Mouse (Mus musculus): ENCODE results near the gene Prelp. TPM values are rescaled to one million over a fixed set of nuclear protein-coding genes. Genes with fewer than 3 reads are reported as not detected.
A peak's percentile ranks its signal among the peaks of the same experiment; 100 is the strongest.
"Not testable (repeated sequence)": the region's sequence is repeated elsewhere in the genome, so short reads cannot be mapped to it uniquely, and the experiment has no call there.

Gene Prelp
- polyA plus RNA-seq (2014; fragmentation: Nextera tagmentation; extraction: Ambion mirVana), result 3.2 and 3.3 TPM in 2 replicates

GRCm38 (mm10) chr1:133921304-133921751 is at the start of gene Prelp:
Gene Prelp (minus strand): TSS chr1:133921414.
- no peaks in the 10 kb centered on the region for H3K27me3 ChIP-seq (ENCODE audit: control insufficient read depth, insufficient read depth, low read length)
- DNase-seq (ENCODE audit: low spot score) (no peak), ATAC-seq (ENCODE audit: low FRiP score) (no peak)
- H3K36me3 ChIP-seq (ENCODE audit: control insufficient read depth, insufficient read depth, low read length), result no peaks in the 10 kb centered on the region
- H3K9ac ChIP-seq (ENCODE audit: low read depth, low read length), result no peak within 1 kb of the TSS
- H3K4me1 ChIP-seq (replicated peaks; ENCODE audit: control insufficient read depth, insufficient read depth, low read length), result peaks cover 8% of the 10 kb centered on the region
- H3K4me3 ChIP-seq (ENCODE audit: low read depth, low read length), result no peak within 1 kb of the TSS
- H3K4me2 ChIP-seq (replicated peaks; ENCODE audit: low read depth, low read length), result no peak within 1 kb of the TSS; the same call in 1 of the 2 replicates
- no peaks in the 10 kb centered on the region for H3K9me3 ChIP-seq (ENCODE audit: control insufficient read depth, low read length)
- H3K27ac ChIP-seq (ENCODE audit: low read depth, low read length), result 0 out of 2 replicates have a peak within 1 kb of the TSS, but pooled peaks have one; percentile 7
- 20% methylated on average over 8 of the region's 8 CpGs for WGBS

GRCm38 (mm10) chr1:133969427-133969826 is 48.2 kb upstream of the Prelp start:
- WGBS, result 86% methylated on average over 8 of the region's 8 CpGs
- Histone ChIP-seq H3K36me3 (ENCODE audit: control insufficient read depth, insufficient read depth, low read length) (no peaks in the 10 kb centered on the region), H3K4me3 (ENCODE audit: low read depth, low read length) (no peak overlapping the region), H3K27ac (ENCODE audit: low read depth, low read length) (no peak overlapping the region), H3K4me2 (replicated peaks; ENCODE audit: low read depth, low read length) (no peak overlapping the region), H3K4me1 (replicated peaks; ENCODE audit: control insufficient read depth, insufficient read depth, low read length) (no peaks in the 10 kb centered on the region), H3K27me3 (ENCODE audit: control insufficient read depth, insufficient read depth, low read length) (no peaks in the 10 kb centered on the region), H3K9me3 (ENCODE audit: control insufficient read depth, low read length) (no peaks in the 10 kb centered on the region), H3K9ac (ENCODE audit: low read depth, low read length) (no peak overlapping the region)
- DNase-seq (ENCODE audit: low spot score), result no peak
- no peak for ATAC-seq (ENCODE audit: low FRiP score)

- DNase-seq (ENCODE audit: low spot score) (no peak), ATAC-seq (ENCODE audit: low FRiP score) (no peak)
- no peak overlapping the region for H3K4me2 ChIP-seq (replicated peaks; ENCODE audit: low read depth, low read length)
- no peaks in the 10 kb centered on the region for H3K4me1 ChIP-seq (replicated peaks; ENCODE audit: control insufficient read depth, insufficient read depth, low read length)
- H3K27me3 ChIP-seq (ENCODE audit: control insufficient read depth, insufficient read depth, low read length), result no peaks in the 10 kb centered on the region
- H3K36me3 ChIP-seq (ENCODE audit: control insufficient read depth, insufficient read depth, low read length), result no peaks in the 10 kb centered on the region
- no peak overlapping the region for H3K4me3 ChIP-seq (ENCODE audit: low read depth, low read length)
- H3K9me3 ChIP-seq (ENCODE audit: control insufficient read depth, low read length), result no peaks in the 10 kb centered on the region
- H3K9ac ChIP-seq (ENCODE audit: low read depth, low read length), result no peak overlapping the region
- H3K27ac ChIP-seq (ENCODE audit: low read depth, low read length), result no peak overlapping the region
- WGBS, result 72% methylated on average over 4 of the region's 4 CpGs
These were observed 47.6 kb upstream of the Prelp start for GRCm38 (mm10) chr1:133968788-133969325.

GRCm38 (mm10) chr1:133967481-133968017 is 46.3 kb upstream of the Prelp start:
- no peak overlapping the region for H3K27ac ChIP-seq (ENCODE audit: low read depth, low read length)
- no peaks in the 10 kb centered on the region for H3K4me1 ChIP-seq (replicated peaks; ENCODE audit: control insufficient read depth, insufficient read depth, low read length)
- no peak overlapping the region for H3K4me2 ChIP-seq (replicated peaks; ENCODE audit: low read depth, low read length)
- no peaks in the 10 kb centered on the region for H3K9me3 ChIP-seq (ENCODE audit: control insufficient read depth, low read length)
- no peak overlapping the region for H3K4me3 ChIP-seq (ENCODE audit: low read depth, low read length)
- 73% methylated on average over 7 of the region's 7 CpGs for WGBS
- no peak for ATAC-seq (ENCODE audit: low FRiP score)
- H3K9ac ChIP-seq (ENCODE audit: low read depth, low read length), result no peak overlapping the region
- no peaks in the 10 kb centered on the region for H3K36me3 ChIP-seq (ENCODE audit: control insufficient read depth, insufficient read depth, low read length)
- DNase-seq (ENCODE audit: low spot score), result no peak
- H3K27me3 ChIP-seq (ENCODE audit: control insufficient read depth, insufficient read depth, low read length), result no peaks in the 10 kb centered on the region

- Histone ChIP-seq H3K9ac (ENCODE audit: low read depth, low read length) (no peak overlapping the region), H3K36me3 (ENCODE audit: control insufficient read depth, insufficient read depth, low read length) (no peaks in the 10 kb centered on the region), H3K27me3 (ENCODE audit: control insufficient read depth, insufficient read depth, low read length) (no peaks in the 10 kb centered on the region), H3K27ac (ENCODE audit: low read depth, low read length) (no peak overlapping the region), H3K4me2 (replicated peaks; ENCODE audit: low read depth, low read length) (no peak overlapping the region), H3K4me3 (ENCODE audit: low read depth, low read length) (no peak overlapping the region), H3K4me1 (replicated peaks; ENCODE audit: control insufficient read depth, insufficient read depth, low read length) (no peaks in the 10 kb centered on the region), H3K9me3 (ENCODE audit: control insufficient read depth, low read length) (no peaks in the 10 kb centered on the region)
- no peak for ATAC-seq (ENCODE audit: low FRiP score)
- 58% methylated on average over 2 of the region's 2 CpGs for WGBS
- DNase-seq (ENCODE audit: low spot score), result no peak
These were observed 44.8 kb upstream of the Prelp start for GRCm38 (mm10) chr1:133966044-133966443.

- H3K9ac ChIP-seq (ENCODE audit: low read depth, low read length), result no peak overlapping the region
- no peak overlapping the region for H3K4me2 ChIP-seq (replicated peaks; ENCODE audit: low read depth, low read length)
- H3K27me3 ChIP-seq (ENCODE audit: control insufficient read depth, insufficient read depth, low read length), result no peaks in the 10 kb centered on the region
- H3K4me3 ChIP-seq (ENCODE audit: low read depth, low read length), result no peak overlapping the region
- no peaks in the 10 kb centered on the region for H3K4me1 ChIP-seq (replicated peaks; ENCODE audit: control insufficient read depth, insufficient read depth, low read length)
- DNase-seq (ENCODE audit: low spot score) (no peak), ATAC-seq (ENCODE audit: low FRiP score) (no peak)
- 54% methylated on average over 5 of the region's 5 CpGs for WGBS
- H3K27ac ChIP-seq (ENCODE audit: low read depth, low read length), result no peak overlapping the region
- H3K36me3 ChIP-seq (ENCODE audit: control insufficient read depth, insufficient read depth, low read length), result no peaks in the 10 kb centered on the region
- no peaks in the 10 kb centered on the region for H3K9me3 ChIP-seq (ENCODE audit: control insufficient read depth, low read length)
These were observed 44.1 kb upstream of the Prelp start for GRCm38 (mm10) chr1:133965298-133965697.

- Histone ChIP-seq H3K9ac (ENCODE audit: low read depth, low read length) (no peak overlapping the region), H3K4me1 (replicated peaks; ENCODE audit: control insufficient read depth, insufficient read depth, low read length) (no peaks in the 10 kb centered on the region), H3K27me3 (ENCODE audit: control insufficient read depth, insufficient read depth, low read length) (no peaks in the 10 kb centered on the region), H3K4me2 (replicated peaks; ENCODE audit: low read depth, low read length) (no peak overlapping the region), H3K36me3 (ENCODE audit: control insufficient read depth, insufficient read depth, low read length) (no peaks in the 10 kb centered on the region), H3K27ac (ENCODE audit: low read depth, low read length) (no peak overlapping the region), H3K4me3 (ENCODE audit: low read depth, low read length) (no peak overlapping the region), H3K9me3 (ENCODE audit: control insufficient read depth, low read length) (no peaks in the 10 kb centered on the region)
- WGBS, result 87% methylated on average over 5 of the region's 5 CpGs
- DNase-seq (ENCODE audit: low spot score) (no peak), ATAC-seq (ENCODE audit: low FRiP score) (no peak)
These were observed 43.5 kb upstream of the Prelp start for GRCm38 (mm10) chr1:133964742-133965141.

GRCm38 (mm10) chr1:133963578-133963977 is 42.4 kb upstream of the Prelp start:
- WGBS, result 100% methylated on average over 1 of the region's 1 CpGs
- H3K9me3 ChIP-seq (ENCODE audit: control insufficient read depth, low read length); H3K36me3 ChIP-seq (ENCODE audit: control insufficient read depth, insufficient read depth, low read length); H3K27ac ChIP-seq (ENCODE audit: low read depth, low read length); H3K9ac ChIP-seq (ENCODE audit: low read depth, low read length); ATAC-seq (ENCODE audit: low FRiP score); H3K27me3 ChIP-seq (ENCODE audit: control insufficient read depth, insufficient read depth, low read length); H3K4me2 ChIP-seq (replicated peaks; ENCODE audit: low read depth, low read length); DNase-seq (ENCODE audit: low spot score); H3K4me1 ChIP-seq (replicated peaks; ENCODE audit: control insufficient read depth, insufficient read depth, low read length); H3K4me3 ChIP-seq (ENCODE audit: low read depth, low read length): not testable (repeated sequence)

- not testable (repeated sequence) for H3K4me1 ChIP-seq (replicated peaks; ENCODE audit: control insufficient read depth, insufficient read depth, low read length); H3K9ac ChIP-seq (ENCODE audit: low read depth, low read length)
- WGBS, result 85% methylated on average over 3 of the region's 3 CpGs
These were observed 41.9 kb upstream of the Prelp start for GRCm38 (mm10) chr1:133963128-133963527.

More at GRCm38 (mm10) chr1:133963128-133963527, 41.9 kb upstream of the Prelp start:
- not testable (repeated sequence) for H3K9me3 ChIP-seq (ENCODE audit: control insufficient read depth, low read length); H3K27ac ChIP-seq (ENCODE audit: low read depth, low read length); DNase-seq (ENCODE audit: low spot score); H3K4me3 ChIP-seq (ENCODE audit: low read depth, low read length); H3K27me3 ChIP-seq (ENCODE audit: control insufficient read depth, insufficient read depth, low read length); H3K36me3 ChIP-seq (ENCODE audit: control insufficient read depth, insufficient read depth, low read length); H3K4me2 ChIP-seq (replicated peaks; ENCODE audit: low read depth, low read length); ATAC-seq (ENCODE audit: low FRiP score)

Measured in hindbrain, embryonic 11.5 days (tissue).